Mouse (Mus musculus): ENCODE data around the gene Zfp943. TPM values are rescaled to one million over a fixed set of nuclear protein-coding genes. Genes with fewer than 3 reads are reported as not detected.

The Zfp943 gene
- total RNA-seq (2021) = 10 to 100 TPM; 20.9 to 21.7 TPM
- long read RNA-seq, experiment 1, transcript Zfp943-201 (4 exons, 2,741 nt) = major isoform, 8 of 14 reads
- long read RNA-seq, experiment 1, partial matches to known transcripts = 0 of 14 reads
- long read RNA-seq, experiment 1, other reads (novel, unspliced or antisense) = 3 of 14 reads
- long read RNA-seq, experiment 2, transcript Zfp943-201 (4 exons, 2,741 nt) = major isoform, 11 of 16 reads
- long read RNA-seq, experiment 2, partial matches to known transcripts = 1 of 16 reads
- long read RNA-seq, experiment 2, other reads (novel, unspliced or antisense) = 2 of 16 reads

- peak; percentile 72 to 86 for DNase-seq (ENCODE audit: low spot score in 2 of 2)
Observed at GRCm38 (mm10) chr17:21962107-21962907, at the start of gene Zfp943, which contains the start of gene Zfp942. Zfp943 (plus strand) TSS chr17:21962552. Zfp942 (minus strand) TSS chr17:21962464.

DNA sequence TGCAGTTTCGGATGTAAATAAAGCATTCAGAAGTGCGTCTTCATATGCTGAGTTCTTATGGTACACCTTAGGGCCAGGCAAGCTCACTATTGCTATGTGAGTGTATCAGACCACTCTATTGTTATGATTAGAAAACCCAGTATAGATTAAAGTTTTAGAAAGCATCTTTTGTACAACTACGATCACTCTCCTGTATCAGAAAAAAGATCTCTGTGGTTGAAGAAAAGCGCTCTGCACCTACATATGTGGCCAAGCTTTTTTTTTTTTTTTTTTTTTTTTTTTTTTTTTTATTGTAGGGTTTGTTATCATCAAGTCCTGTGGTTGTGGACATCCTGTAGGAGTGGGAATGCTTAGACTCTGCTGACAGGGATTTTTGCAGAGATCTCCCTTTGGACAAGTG is 950 bp downstream of the Zfp943 start:
- no peak for DNase-seq (ENCODE audit: low spot score in 2 of 2)

- peak; percentile 9 to 41 for DNase-seq (ENCODE audit: low spot score in 2 of 2)
Observed at GRCm38 (mm10) chr17:22035594-22035993, 73.2 kb downstream of the Zfp943 start.

DNA sequence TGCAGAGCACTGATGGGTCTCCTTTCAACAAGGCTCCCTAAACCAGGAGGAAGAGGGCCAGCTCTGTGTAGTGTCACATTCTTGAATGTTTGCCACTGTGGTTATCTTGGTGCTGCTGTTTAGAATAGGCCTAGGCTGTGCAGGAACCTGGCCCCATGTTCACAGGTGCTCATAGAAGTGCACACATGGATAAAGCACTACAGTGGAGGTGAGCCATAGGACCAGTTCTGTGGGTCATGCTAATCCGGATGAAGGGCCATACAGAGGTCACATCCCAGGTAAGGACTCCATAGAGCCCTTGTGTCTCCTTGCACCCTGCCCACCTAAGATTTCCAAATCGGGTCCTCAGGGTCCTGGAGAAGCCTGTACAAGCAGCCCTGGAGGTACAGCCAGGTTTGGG is 87.1 kb downstream of the Zfp943 start:
- DNase-seq (ENCODE audit: low spot score in 2 of 2) = no peak

DNA sequence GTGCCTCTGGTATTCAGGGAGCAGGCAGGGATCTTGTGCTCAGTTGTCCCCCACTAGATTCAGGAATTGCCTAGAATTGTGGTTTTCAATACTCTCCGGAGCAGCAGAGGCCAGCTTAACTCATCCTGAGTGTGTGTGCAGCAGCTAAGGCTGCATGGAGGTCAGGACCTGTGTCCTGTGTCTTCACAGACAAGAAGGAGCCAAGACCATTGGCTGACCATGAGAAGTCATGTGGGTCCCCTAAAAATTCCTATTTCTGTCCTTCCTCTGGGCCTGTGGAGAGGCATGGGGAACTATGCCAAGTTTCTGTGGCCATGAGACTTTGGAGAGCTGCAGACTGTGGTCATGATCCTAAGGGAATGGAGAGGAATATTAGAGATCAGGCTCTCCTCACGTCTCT is 90.9 kb downstream of the Zfp943 start:
- DNase-seq (ENCODE audit: low spot score in 2 of 2) = no peak

- peak; percentile 61 to 69 for DNase-seq (ENCODE audit: low spot score in 2 of 2)
Observed at GRCm38 (mm10) chr17:22081031-22081631, 118.8 kb downstream of the Zfp943 start.

- peak; percentile 13 to 44 for DNase-seq (ENCODE audit: low spot score in 2 of 2)
Observed at GRCm38 (mm10) chr17:22083224-22083623, 120.9 kb downstream of the Zfp943 start.

- DNase-seq (ENCODE audit: low spot score in 2 of 2) = no peak
Observed at GRCm38 (mm10) chr17:22118770-22119169, 156.4 kb downstream of the Zfp943 start.

Other genes with a start within 250 kb of the Zfp943 start
- 1 to 10 TPM; 4.4 to 5.4 TPM for gene Zfp229, start 231.8 kb upstream of the Zfp943 start, total RNA-seq (2021)
- gene Zfp820, start 116.8 kb upstream of the Zfp943 start, total RNA-seq (2021) = 1 to 10 TPM; 1.0 to 1.1 TPM
- 1 to 10 TPM; 4.0 to 4.9 TPM for gene Zfp995, start 52.6 kb upstream of the Zfp943 start, total RNA-seq (2021)
- 10 to 100 TPM; 18.3 to 19.5 TPM for gene Zfp942, start 88 bp upstream of the Zfp943 start, total RNA-seq (2021)
- under 1 TPM; 0.21 to 0.90 TPM for gene Zfp947, start 203.6 kb downstream of the Zfp943 start, total RNA-seq (2021)

All from layer of hippocampus, postnatal 14 days (tissue).